Mouse (Mus musculus) brain, embryonic 14.5 days (tissue): Measurements from ENCODE around the gene Dmtf1. TPM values are rescaled to one million over a fixed set of nuclear protein-coding genes. Genes with fewer than 3 reads are reported as not detected.

ENCODE experiments used
- DNase-seq: peaks from one replicate; pipeline ENCODE4 v3.0.0-alpha.2; 2011; ENCODE audit warnings: low read depth
- CTCF ChIP-seq: fragments of 200-500 bp; IDR thresholded peaks from 2 replicates; pipeline ENCODE4 v1.5.1; 2012; ENCODE audit warnings: inconsistent platforms, mild to moderate bottlenecking, moderate library complexity, borderline replicate concordance; ENCODE audit not compliant: insufficient read depth, insufficient read length; ENCODE audit errors: extremely low read depth
- POLR2A ChIP-seq: fragments of 200-500 bp; IDR thresholded peaks from 2 replicates; pipeline ENCODE4 v1.6.1; 2012; ENCODE audit warnings: mild to moderate bottlenecking, inconsistent platforms, borderline replicate concordance; ENCODE audit not compliant: poor library complexity, insufficient read depth, insufficient read length, severe bottlenecking; ENCODE audit errors: extremely low read depth
- polyA plus RNA-seq: library from polyadenylated mRNA; depleted of rRNA; stranded (reverse); fragments of >200 nt; gene quantifications from 2 replicates; pipeline ENCODE4 v1.2.3, GENCODE M21; 2012

Dmtf1 gene
- polyA plus RNA-seq, 1 experiment, result 76.0 TPM

GRCm38 (mm10) chr5:9142376-9142775 is 19.2 kb downstream of the Dmtf1 start:
- no peak for DNase-seq
- TF ChIP-seq CTCF (no peak), POLR2A (no peak)

- no peak for DNase-seq
- TF ChIP-seq POLR2A, result no peak
- no peak for TF ChIP-seq CTCF
Measured at GRCm38 (mm10) chr5:9140724-9141123, 20.9 kb downstream of the Dmtf1 start.

- TF ChIP-seq POLR2A, result no peak
- TF ChIP-seq CTCF, result no peak
- DNase-seq, result no peak
Measured at GRCm38 (mm10) chr5:9135588-9135987, 26.0 kb downstream of the Dmtf1 start.

GRCm38 (mm10) chr5:9131786-9132185 is 29.8 kb downstream of the Dmtf1 start:
- TF ChIP-seq POLR2A (no peak), CTCF (no peak)
- DNase-seq, result no peak

GRCm38 (mm10) chr5:9128566-9128965 is 33.0 kb downstream of the Dmtf1 start:
- TF ChIP-seq CTCF (no peak), POLR2A (no peak)
- no peak for DNase-seq

GRCm38 (mm10) chr5:9124134-9124533 is 37.4 kb downstream of the Dmtf1 start:
- no peak for DNase-seq
- TF ChIP-seq POLR2A (no peak), CTCF (no peak)

- peak; percentile 77 for DNase-seq
- TF ChIP-seq CTCF, result no peak
- TF ChIP-seq POLR2A, result no peak
Measured at GRCm38 (mm10) chr5:9114162-9114561, 47.4 kb downstream of the Dmtf1 start.

GRCm38 (mm10) chr5:9111759-9112158 is 49.8 kb downstream of the Dmtf1 start:
- peak; percentile 79 for DNase-seq
- no peak for TF ChIP-seq POLR2A
- TF ChIP-seq CTCF, result peak; percentile 83

- no peak for DNase-seq
- TF ChIP-seq POLR2A (no peak), CTCF (no peak)
Measured at GRCm38 (mm10) chr5:9111285-9111684, 50.3 kb downstream of the Dmtf1 start.

- TF ChIP-seq POLR2A (no peak), CTCF (peak; percentile 7; the same call in 1 of the 2 replicates)
- DNase-seq, result no peak
Measured at GRCm38 (mm10) chr5:9109582-9109981, 52.0 kb downstream of the Dmtf1 start.

GRCm38 (mm10) chr5:9108490-9108889 is 53.1 kb downstream of the Dmtf1 start:
- no peak for TF ChIP-seq CTCF
- TF ChIP-seq POLR2A, result no peak
- no peak for DNase-seq

GRCm38 (mm10) chr5:9107296-9108089 is 54.1 kb downstream of the Dmtf1 start:
- DNase-seq, result no peak
- TF ChIP-seq POLR2A (no peak), CTCF (no peak)
